Mouse (Mus musculus) ES-E14 (cell line): ENCODE results near the gene Rcsd1. TPM values are rescaled to one million over a fixed set of nuclear protein-coding genes. Genes with fewer than 3 reads are reported as not detected.

Experiments used
- DNase-seq: peaks from one replicate; pipeline ENCODE4 v3.0.0-alpha.2; 2013; ENCODE audit warnings: low read depth, low spot score
- H3K27ac ChIP-seq: 2 replicates; pipeline ENCODE4 v1.5.1; 2012; ENCODE audit warnings: low read depth, mild to moderate bottlenecking, low read length, moderate library complexity, mixed read lengths; ENCODE audit not compliant: poor library complexity, insufficient read depth, severe bottlenecking
- H3K36me3 ChIP-seq: 2 replicates; pipeline ENCODE4 v1.6.1; 2012; ENCODE audit warnings: mild to moderate bottlenecking, low read length, moderate library complexity, mixed read lengths; ENCODE audit not compliant: control insufficient read depth, poor library complexity, insufficient read depth, severe bottlenecking
- H3K4me1 ChIP-seq, 2 experiments: fragments of 150-350 bp in 1 of 2; sonication (generic) in 1 of 2; 2 replicates each; pipeline ENCODE4 v1.6.1; 2012; ENCODE audit warnings: low read length in 2 of 2, mild to moderate bottlenecking in 1 of 2, mixed read lengths in 1 of 2; ENCODE audit not compliant: control insufficient read depth in 2 of 2, insufficient read depth in 2 of 2, poor library complexity in 1 of 2
- H3K4me3 ChIP-seq, 2 experiments: fragments of 150-350 bp in 1 of 2; sonication (generic) in 1 of 2; 2 replicates each; pipeline ENCODE4 v1.5.1; 2012; ENCODE audit warnings: low read length in 2 of 2, low read depth in 1 of 2, mild to moderate bottlenecking in 1 of 2, mixed read lengths in 1 of 2; ENCODE audit not compliant: insufficient read depth in 1 of 2, poor library complexity in 1 of 2, severe bottlenecking in 1 of 2
- H3K9ac ChIP-seq: 2 replicates; pipeline ENCODE4 v1.6.1; 2012; ENCODE audit warnings: low read depth, mild to moderate bottlenecking, low read length, mixed read lengths; ENCODE audit not compliant: poor library complexity, insufficient read depth, severe bottlenecking
- H3K9me3 ChIP-seq: fragments of 150-350 bp; sonication (generic); 2 replicates; pipeline ENCODE4 v1.6.1; 2012; ENCODE audit warnings: low read depth, mild to moderate bottlenecking, low read length; ENCODE audit not compliant: control insufficient read depth, insufficient read depth
- CHD2 ChIP-seq: IDR thresholded peaks from 2 replicates; pipeline ENCODE4 v1.6.1; 2014; ENCODE audit warnings: mild to moderate bottlenecking, low read depth, low read length, inconsistent platforms
- HCFC1 ChIP-seq: IDR thresholded peaks from 2 replicates; pipeline ENCODE4 v1.6.1; 2012; ENCODE audit warnings: low read length, inconsistent platforms, borderline replicate concordance; ENCODE audit not compliant: insufficient read depth
- MAFK ChIP-seq: IDR thresholded peaks from 2 replicates; pipeline ENCODE4 v1.6.1; 2014; ENCODE audit warnings: mild to moderate bottlenecking, low read depth, low read length, inconsistent platforms; ENCODE audit not compliant: insufficient read depth
- ZC3H11A ChIP-seq: IDR thresholded peaks from 2 replicates; pipeline ENCODE4 v1.6.1; 2012; ENCODE audit warnings: low read depth, mild to moderate bottlenecking, inconsistent platforms, low read length, borderline replicate concordance
- ZNF384 ChIP-seq: IDR thresholded peaks from 2 replicates; pipeline ENCODE4 v1.6.1; 2012; ENCODE audit warnings: low read depth, low read length, inconsistent platforms
- in situ Hi-C, 2 experiments: fragments of 600-800 bp; cut with MboI; formaldehyde crosslinking; loops; one replicate each; pipeline ENCODE4 v1.15.1; 2025; ENCODE audit warnings: low sequenced_read_pairs in 2 of 2, inconsistent platforms in 1 of 2; ENCODE audit not compliant: unreplicated experiment in 2 of 2
- total RNA-seq: library from RNA; depleted of rRNA; stranded (reverse); fragments of 300-350 nt; gene quantifications from 2 replicates; pipeline ENCODE4 v1.2.3, GENCODE M21; 2012

The Rcsd1 gene
- total RNA-seq, 1 experiment, result 5.4 TPM

DNA sequence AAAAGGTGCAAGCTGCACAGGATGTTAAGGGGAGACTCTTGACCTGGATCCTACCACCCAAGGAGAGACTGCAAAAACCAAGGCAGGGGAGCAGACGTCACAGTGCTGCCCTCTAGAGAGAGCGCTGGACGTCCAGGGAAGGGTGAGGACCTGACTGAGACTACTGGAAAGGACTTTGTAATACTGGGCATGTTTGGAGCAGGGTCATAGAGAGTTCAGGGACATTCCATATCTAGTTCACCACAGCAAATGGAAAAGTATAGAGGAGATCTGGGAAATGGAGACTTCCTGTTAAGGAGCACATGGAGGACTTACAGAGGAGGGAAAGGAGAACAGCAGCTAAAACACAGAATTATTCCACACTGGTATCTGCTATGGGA is 29.9 kb downstream of the Rcsd1 start:
- TF ChIP-seq ZNF384, result no peak
- TF ChIP-seq ZC3H11A, result no peak
- TF ChIP-seq HCFC1, result no peak
- no peak for TF ChIP-seq CHD2
- TF ChIP-seq MAFK, result no peak
- in situ Hi-C loops, result no loop called here
- no peaks in the 10 kb centered on the region for H3K36me3 ChIP-seq
- DNase-seq, result no peak
- H3K9me3 ChIP-seq, result no peaks in the 10 kb centered on the region
- no peak overlapping the region for H3K4me3 ChIP-seq
- H3K27ac ChIP-seq, result no peak overlapping the region
- H3K4me1 ChIP-seq, result peaks cover 0 to 4% of the 10 kb centered on the region in 2 experiments; a peak in 1 of 4 replicates
- H3K9ac ChIP-seq, result no peak overlapping the region

DNA sequence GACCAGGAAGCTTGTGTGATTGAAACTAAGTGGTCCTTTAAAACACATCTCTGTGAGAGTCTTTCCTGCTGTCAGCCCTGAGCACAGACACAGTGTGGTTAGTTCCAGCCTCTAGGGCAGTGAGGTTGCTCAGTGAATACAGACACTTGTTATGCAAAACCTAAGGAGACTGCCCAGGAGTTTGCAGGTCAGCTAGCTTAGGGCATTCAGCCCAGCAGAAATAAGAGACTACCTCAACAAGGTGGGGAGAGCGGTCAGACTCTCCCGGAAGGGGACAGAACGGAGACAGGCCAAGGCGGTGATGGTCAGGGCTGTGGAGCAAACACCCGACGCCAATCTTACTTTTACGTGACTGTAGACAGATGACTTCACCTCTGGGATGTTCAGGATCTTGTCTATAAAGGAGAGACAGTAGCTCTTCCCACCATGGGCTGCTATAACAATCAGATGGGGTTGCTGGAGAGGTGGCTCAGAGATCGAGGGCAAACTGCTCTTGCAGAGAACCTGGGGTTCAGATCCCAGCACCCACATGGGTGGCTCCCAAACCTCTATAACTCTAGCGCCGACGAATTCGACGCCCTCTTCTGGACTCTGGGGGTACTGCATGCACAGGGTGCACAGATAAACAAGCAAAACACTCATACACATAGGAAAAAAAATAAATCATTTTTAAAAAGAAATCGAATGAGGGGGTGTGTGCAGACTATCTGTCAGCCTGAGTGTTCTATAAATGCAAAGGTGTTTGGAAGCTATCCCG is 30.5 kb downstream of the Rcsd1 start:
- no peak overlapping the region for H3K27ac ChIP-seq
- TF ChIP-seq CHD2, result no peak
- no peak for TF ChIP-seq MAFK
- 0 out of 2 replicates have a peak, but pooled peaks have one; percentile 5 for TF ChIP-seq ZC3H11A
- no peaks in the 10 kb centered on the region for H3K9me3 ChIP-seq
- H3K4me3 ChIP-seq, result peak overlapping the region in 1 of 2 experiments; percentile 22; a peak in 2 of 4 replicates
- in situ Hi-C loops, result no loop called here
- no peak overlapping the region for H3K9ac ChIP-seq
- no peaks in the 10 kb centered on the region for H3K36me3 ChIP-seq
- DNase-seq, result peak; percentile 45
- H3K4me1 ChIP-seq, result peaks cover 0 to 4% of the 10 kb centered on the region in 2 experiments; a peak in 1 of 4 replicates

DNA sequence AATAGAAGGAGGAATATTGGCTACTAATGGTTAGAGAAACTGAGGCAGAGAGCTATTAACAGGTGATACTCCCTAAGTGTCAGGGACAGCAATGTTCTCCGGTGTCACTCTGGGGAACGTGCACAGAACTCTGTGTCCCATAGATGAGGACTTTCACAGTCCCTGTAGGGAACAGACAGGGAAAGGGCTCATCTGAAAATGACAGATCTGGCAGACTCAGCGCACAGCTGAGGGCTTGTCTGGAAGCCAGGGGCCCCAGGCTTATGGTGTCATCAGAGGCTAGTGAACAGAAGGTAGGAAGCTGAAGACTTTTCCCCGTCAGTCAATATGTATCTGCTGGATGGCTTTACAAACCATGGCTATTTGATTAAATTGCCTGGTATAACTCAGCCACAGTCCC is 32.0 kb downstream of the Rcsd1 start:
- Histone ChIP-seq H3K4me1 (peaks cover 0 to 4% of the 10 kb centered on the region in 2 experiments; a peak in 1 of 4 replicates), H3K27ac (no peak overlapping the region), H3K36me3 (no peaks in the 10 kb centered on the region), H3K4me3 (no peak overlapping the region), H3K9ac (no peak overlapping the region), H3K9me3 (no peaks in the 10 kb centered on the region)
- in situ Hi-C loops, result no loop called here
- no peak for DNase-seq
- TF ChIP-seq CHD2 (no peak), HCFC1 (no peak), ZC3H11A (no peak), MAFK (no peak), ZNF384 (no peak)

DNA sequence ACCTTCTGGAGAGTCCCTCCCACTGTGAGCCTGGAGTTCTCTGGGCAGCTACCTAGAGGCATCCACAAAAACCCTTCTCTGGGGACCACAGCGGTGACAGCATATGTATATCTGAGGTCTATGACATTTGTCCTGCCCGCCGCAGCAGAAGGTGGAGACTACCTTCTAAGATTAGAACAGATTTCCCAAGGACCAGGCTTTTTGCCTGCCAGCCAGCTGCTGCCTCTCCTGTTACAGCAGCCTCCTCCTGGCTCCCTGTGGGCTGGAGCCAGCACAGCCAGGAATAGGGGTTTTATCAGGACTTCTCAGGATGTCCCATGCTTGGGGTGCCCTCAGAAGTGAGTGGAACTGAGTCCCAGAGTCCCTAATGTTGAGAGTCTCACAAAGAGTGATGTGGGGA is 32.6 kb downstream of the Rcsd1 start:
- no peak for DNase-seq
- Histone ChIP-seq H3K36me3 (no peaks in the 10 kb centered on the region), H3K9me3 (no peaks in the 10 kb centered on the region), H3K9ac (no peak overlapping the region), H3K27ac (no peak overlapping the region), H3K4me1 (peaks cover 0 to 4% of the 10 kb centered on the region in 2 experiments; a peak in 1 of 4 replicates), H3K4me3 (no peak overlapping the region)
- TF ChIP-seq ZNF384, result no peak
- no peak for TF ChIP-seq MAFK
- TF ChIP-seq ZC3H11A, result no peak
- TF ChIP-seq CHD2, result no peak
- no peak for TF ChIP-seq HCFC1
- in situ Hi-C loops, result no loop called here
